Mouse (Mus musculus): ENCODE data around the gene Mtch1.

Mtch1 gene

GRCm38 (mm10) chr17:29305871-29306270 lies 41.9 kb downstream of the Mtch1 start:
- DNase-seq (ENCODE audit: low read depth, low spot score) = no peak

DNA sequence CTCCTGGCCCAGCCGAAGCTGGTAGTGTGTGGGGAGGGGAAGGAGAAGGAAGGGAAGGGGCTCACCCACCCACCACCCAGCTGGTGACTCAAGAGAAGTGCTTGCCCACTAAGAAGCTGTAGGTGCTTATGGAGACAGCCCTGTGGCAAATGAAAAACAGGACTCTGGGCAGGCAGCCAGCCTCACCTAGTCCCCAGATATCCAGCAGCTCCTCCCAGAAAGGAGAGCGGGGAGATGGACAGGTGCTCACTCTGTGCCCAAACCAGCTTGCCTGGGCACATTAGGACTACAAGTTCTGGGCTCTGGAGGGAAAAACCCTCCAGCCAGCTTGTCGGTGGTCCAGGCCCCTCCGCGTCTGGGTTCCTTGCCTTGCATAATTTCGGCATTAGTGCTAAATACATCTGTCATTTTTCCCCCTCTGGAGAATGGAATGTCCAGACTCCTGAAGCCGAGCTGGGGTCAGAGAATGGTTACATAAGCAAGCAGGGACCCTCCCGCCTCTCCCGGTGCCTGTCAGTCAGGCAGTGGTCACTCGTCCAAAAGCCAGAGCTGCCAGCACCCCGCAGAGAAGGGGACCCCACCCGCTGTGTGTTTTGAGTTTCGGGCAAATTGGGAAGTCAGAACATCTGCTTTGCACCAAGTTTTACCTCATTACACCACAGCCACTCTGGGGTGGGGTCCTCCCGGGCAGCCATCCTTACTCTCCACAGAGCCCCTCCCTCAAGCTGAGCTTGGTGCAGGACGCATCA lies 42.5 kb downstream of the Mtch1 start:
- DNase-seq (ENCODE audit: low read depth, low spot score) = no peak

GRCm38 (mm10) chr17:29304376-29305057 lies 43.2 kb downstream of the Mtch1 start:
- no peak for DNase-seq (ENCODE audit: low read depth, low spot score)

GRCm38 (mm10) chr17:29303856-29304255 lies 43.9 kb downstream of the Mtch1 start:
- DNase-seq (ENCODE audit: low read depth, low spot score) = no peak

DNA sequence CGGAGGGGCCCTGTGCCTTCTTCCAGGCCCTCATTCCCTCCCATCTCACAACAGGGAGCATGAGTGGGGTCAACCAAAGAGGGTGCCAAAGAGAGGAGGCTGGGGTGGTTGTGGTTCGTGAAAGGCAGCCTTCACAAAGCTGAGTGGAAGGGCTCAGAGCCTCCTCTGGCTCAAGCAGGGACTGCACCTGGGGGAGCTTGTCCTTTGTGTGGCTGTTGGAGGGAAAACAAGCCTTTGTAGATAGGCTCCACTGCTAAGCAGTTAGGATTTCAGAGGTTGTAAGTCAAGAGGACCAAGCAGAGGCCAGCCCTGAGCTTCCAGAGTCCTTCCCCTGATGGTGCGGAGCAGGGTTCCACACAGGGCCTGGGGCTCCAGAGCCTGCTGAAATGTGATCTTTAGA lies 44.6 kb downstream of the Mtch1 start:
- no peak for DNase-seq (ENCODE audit: low read depth, low spot score)

GRCm38 (mm10) chr17:29302149-29302548 lies 45.6 kb downstream of the Mtch1 start:
- no peak for DNase-seq (ENCODE audit: low read depth, low spot score)

GRCm38 (mm10) chr17:29301421-29301820 lies 46.3 kb downstream of the Mtch1 start:
- DNase-seq (ENCODE audit: low read depth, low spot score) = no peak

GRCm38 (mm10) chr17:29300926-29301325 lies 46.8 kb downstream of the Mtch1 start:
- DNase-seq (ENCODE audit: low read depth, low spot score) = no peak

- no peak for DNase-seq (ENCODE audit: low read depth, low spot score)
Observed at GRCm38 (mm10) chr17:29299282-29299681, 48.5 kb downstream of the Mtch1 start.

DNA sequence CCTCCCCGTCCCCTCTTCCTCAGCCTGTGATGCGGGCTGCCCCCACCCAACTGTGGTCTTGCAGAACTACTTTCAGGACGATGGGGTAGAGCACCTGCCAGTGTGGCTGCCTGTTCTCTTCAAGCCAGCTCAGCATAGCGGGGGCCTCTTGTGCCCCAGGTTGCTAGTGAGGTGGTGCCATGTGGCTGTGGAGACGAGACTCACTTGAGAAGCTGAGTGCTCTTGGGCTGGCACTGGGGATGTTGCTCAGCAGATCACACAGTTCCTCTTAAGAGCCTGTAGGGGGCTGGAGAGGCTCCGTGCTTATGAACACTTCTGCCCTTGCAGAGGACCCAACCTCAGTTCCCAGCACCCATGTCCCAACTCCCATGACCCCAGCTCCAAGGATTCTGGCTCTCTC lies 49.9 kb downstream of the Mtch1 start:
- no peak for DNase-seq (ENCODE audit: low read depth, low spot score)

- no peak for DNase-seq (ENCODE audit: low read depth, low spot score)
Observed at GRCm38 (mm10) chr17:29297321-29297720, 50.4 kb downstream of the Mtch1 start.

GRCm38 (mm10) chr17:29295835-29296234 lies 51.9 kb downstream of the Mtch1 start:
- DNase-seq (ENCODE audit: low read depth, low spot score) = no peak

- no peak for DNase-seq (ENCODE audit: low read depth, low spot score)
Observed at GRCm38 (mm10) chr17:29293807-29294605, 53.7 kb downstream of the Mtch1 start.

DNA sequence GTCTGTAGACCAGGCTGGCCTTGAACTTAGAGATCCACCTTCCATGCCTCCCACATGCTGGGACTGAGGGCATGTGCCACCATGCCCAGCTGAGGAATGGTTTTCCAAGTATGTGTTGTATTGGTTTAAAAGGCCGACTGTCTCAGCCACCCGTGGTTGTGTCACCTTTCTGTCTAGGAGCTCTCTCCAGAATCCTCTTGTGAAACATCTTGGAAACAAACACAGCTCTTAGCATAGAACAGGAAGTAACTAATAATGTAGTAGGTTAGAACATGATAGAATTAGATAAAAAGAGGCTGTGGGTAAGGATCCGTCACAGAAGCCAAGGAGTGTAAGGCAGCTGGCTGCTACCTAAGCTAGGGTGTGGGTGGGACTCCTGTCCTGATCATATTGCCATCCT lies 54.7 kb downstream of the Mtch1 start:
- no peak for DNase-seq (ENCODE audit: low read depth, low spot score)

GRCm38 (mm10) chr17:29291793-29292192 lies 55.9 kb downstream of the Mtch1 start:
- no peak for DNase-seq (ENCODE audit: low read depth, low spot score)

- DNase-seq (ENCODE audit: low read depth, low spot score) = no peak
Observed at GRCm38 (mm10) chr17:29282216-29282952, 65.3 kb downstream of the Mtch1 start.

Measured in brain, embryonic 18.5 days (tissue).